Mouse (Mus musculus) v-Abl transformed pro-B cells (cell line): ENCODE measurements around the gene Trim40.

Experiments used
- in situ Hi-C, 2 experiments: fragments of 400-800 bp; cut with MboI; formaldehyde crosslinking; loops; one replicate each; pipeline ENCODE4 v1.15.1; 2025; ENCODE audit not compliant: unreplicated experiment in 2 of 2

Trim40 gene

DNA sequence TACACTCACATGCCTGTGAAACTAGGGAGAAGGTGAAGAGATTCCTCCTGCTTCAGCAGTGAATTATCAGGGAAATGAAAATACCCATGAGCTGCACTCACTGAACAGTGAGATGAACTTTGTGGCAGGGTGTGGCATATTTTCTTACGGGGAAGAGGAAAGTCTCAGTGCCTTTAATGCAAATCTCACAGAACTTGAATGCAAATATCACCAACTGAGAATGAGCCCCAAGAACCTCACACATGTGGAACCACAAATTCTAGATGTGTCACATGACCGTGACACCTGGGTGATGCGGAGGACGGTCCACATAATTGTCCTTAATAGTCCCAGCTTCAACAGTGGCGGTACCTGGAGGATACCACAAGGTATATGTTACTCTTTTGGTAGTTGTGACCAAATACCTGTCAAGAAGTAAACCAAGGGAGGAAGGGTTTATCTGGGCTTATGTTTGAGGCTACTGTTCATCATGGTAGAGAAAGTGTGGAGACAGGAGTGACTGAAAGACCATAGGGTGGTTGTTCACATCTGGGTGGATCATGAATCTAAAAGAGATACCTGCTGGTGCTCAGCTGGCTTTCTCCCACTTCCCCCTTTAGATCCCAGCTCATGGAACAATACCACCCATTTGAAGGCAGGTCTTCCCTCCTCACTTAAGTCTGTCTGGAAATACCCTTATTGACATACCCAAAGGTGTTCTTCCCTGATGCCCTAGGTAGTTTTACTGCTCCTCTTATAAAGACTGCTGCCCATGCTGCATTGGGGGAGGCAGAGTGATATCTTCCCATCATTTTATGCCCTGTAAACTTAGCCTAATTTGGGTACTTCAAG, at the start of gene Trim40:
Gene Trim40, minus strand, starts transcription at position 51 of the 831 bp plus-strand sequence.
- in situ Hi-C loops, result loop anchor here (5.0 kb wide), 1 partner anchor 312 kb away; the partner anchor contains the start of gene Olfr94 (in 2 of the 2)

- in situ Hi-C loops, result no loop called here
Measured at GRCm38 (mm10) chr17:36938056-36938455, 48.1 kb upstream of the Trim40 start.

- in situ Hi-C loops, result no loop called here
Measured at GRCm38 (mm10) chr17:36931806-36932205, 41.9 kb upstream of the Trim40 start.

GRCm38 (mm10) chr17:36931130-36931529, 41.2 kb upstream of the Trim40 start:
- in situ Hi-C loops, result no loop called here

DNA sequence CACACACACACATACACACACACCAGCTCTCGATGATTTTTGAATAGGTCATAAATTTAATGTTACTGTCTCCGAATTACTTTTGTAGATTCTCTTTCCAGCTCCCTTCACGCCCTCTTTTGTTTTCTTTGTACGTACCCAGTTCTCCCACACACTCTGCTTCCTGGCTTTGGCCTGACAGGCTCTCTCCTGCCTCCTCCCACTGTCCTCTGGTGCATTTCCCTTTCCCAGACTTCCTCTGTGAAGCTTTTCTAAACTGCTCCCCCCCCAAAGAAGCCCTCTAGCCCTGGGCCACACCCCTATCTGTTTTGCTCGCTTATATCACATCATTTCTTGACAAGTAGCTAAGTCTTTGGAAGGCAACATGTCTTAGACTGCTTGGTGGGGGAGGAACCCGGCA, 40.3 kb upstream of the Trim40 start:
- in situ Hi-C loops, result no loop called here

GRCm38 (mm10) chr17:36929236-36929932, 39.5 kb upstream of the Trim40 start:
- in situ Hi-C loops, result no loop called here

GRCm38 (mm10) chr17:36927496-36928120, 37.7 kb upstream of the Trim40 start:
- in situ Hi-C loops, result no loop called here

- in situ Hi-C loops, result loop anchor here in 1 of 2 experiments (25.0 kb wide), 1 partner anchor 561 kb away; the partner anchor contains the start of gene H2-M10.3
Measured at GRCm38 (mm10) chr17:36923491-36923890, 33.6 kb upstream of the Trim40 start.

DNA sequence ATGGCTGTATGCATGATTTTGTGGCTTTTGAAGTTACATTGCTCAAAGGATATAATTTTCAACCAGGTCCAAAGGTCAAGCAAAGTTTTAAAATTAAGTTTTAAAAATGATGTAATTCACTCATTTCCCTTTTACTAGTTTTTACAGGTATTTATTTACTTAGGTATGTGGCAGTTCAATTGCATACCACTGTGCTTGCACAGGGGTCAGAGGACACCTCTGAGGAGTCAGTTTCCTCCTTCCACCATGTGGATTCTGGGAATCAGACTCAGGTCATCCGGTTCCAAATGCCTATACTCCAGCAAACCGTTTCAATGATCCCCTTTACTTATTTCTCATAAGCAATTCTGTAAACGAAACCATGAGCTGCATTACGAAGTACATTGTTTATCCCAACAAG, 32.8 kb upstream of the Trim40 start:
- in situ Hi-C loops, result loop anchor here in 1 of 2 experiments (25.0 kb wide), 1 partner anchor 560 kb away; the partner anchor contains the start of gene H2-M10.3

GRCm38 (mm10) chr17:36920239-36920638, 30.3 kb upstream of the Trim40 start:
- in situ Hi-C loops, result loop anchor here in 1 of 2 experiments (25.0 kb wide), 1 partner anchor 558 kb away; the partner anchor contains the start of gene H2-M10.3

DNA sequence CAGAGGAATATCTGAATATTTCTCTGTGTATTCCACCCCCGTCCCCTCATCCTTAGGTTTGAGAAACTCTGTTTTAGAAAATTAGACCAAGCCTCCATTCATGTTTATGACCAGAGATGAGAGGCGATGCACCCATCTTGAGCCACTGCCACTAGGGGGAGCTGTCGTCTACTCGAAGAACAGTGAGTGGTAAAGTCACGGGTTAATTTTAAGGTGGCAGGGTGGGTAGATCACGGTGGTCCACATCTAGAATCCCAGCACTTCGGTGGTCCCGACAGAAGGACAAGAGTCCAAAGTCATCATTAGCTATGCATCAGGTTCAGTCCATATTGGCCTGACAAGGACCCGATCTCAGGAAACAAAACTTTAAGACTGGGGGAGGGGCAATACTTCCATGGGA, 25.2 kb upstream of the Trim40 start:
- in situ Hi-C loops, result loop anchor here (5.0 to 25.0 kb wide), 3 partner anchors 77 to 553 kb away; partner anchors contain the start of gene H2-M10.3 (in 1 of the 2)

- in situ Hi-C loops, result loop anchor here (5.0 to 25.0 kb wide), 2 partner anchors 552 to 557 kb away; partner anchors contain the start of gene H2-M10.3 (in 1 of the 2)
Measured at GRCm38 (mm10) chr17:36914108-36914507, 24.2 kb upstream of the Trim40 start.

DNA sequence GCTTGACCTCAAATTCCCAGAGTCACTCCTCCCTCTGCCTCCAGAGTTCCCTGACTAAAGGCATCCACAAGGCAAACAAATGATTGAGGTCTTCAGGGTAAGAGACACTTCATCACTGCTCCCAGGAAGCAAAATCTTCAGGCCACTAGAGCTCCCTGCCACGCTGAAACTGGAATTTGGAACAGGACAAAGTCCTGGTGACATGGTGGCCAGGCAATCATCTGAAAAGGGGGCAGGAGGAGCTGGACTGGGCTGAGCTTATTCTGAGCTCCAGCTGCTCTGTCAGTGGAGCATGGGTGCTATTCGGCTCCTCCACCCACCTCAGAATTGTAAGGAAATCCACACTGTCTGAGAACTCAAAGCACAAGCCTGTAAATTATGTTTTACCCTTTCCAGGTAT, 22.1 kb upstream of the Trim40 start:
- in situ Hi-C loops, result loop anchor here (5.0 to 25.0 kb wide), 2 partner anchors 550 to 555 kb away; partner anchors contain the start of gene H2-M10.3 (in 1 of the 2)

- in situ Hi-C loops, result loop anchor here (5.0 to 25.0 kb wide), 2 partner anchors 548 to 553 kb away; partner anchors contain the start of gene H2-M10.3 (in 1 of the 2)
Measured at GRCm38 (mm10) chr17:36909802-36910201, 19.9 kb upstream of the Trim40 start.

- in situ Hi-C loops, result loop anchor here in 1 of 2 experiments (25.0 kb wide), 1 partner anchor 546 kb away; the partner anchor contains the start of gene H2-M10.3
Measured at GRCm38 (mm10) chr17:36908235-36908634, 18.3 kb upstream of the Trim40 start.

- in situ Hi-C loops, result loop anchor here in 1 of 2 experiments (25.0 kb wide), 1 partner anchor 541 kb away; the partner anchor contains the start of gene H2-M10.3
Measured at GRCm38 (mm10) chr17:36903651-36904050, 13.7 kb upstream of the Trim40 start.

GRCm38 (mm10) chr17:36900691-36901090, 10.8 kb upstream of the Trim40 start:
- in situ Hi-C loops, result loop anchor here in 1 of 2 experiments (25.0 kb wide), 1 partner anchor 538 kb away; the partner anchor contains the start of gene H2-M10.3

DNA sequence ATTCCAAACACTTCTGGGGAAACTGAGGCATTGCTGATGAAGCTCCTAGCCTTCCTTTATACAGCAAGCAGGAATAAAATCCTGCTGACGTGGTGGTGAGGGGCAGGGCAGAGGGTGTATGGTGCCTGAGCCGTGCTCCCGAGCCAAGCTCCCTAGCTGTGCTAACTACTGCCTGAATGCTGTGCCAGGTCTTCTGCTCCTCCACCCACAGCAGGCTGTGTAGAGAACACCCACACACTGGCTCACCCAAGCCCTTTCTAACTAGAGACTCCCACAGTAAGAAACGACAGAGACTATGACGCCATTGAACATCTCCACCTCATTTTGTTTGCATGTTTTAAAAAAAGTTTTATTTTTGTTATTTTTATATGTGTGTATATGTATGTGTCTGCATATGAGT, 10.1 kb upstream of the Trim40 start:
- in situ Hi-C loops, result loop anchor here in 1 of 2 experiments (25.0 kb wide), 1 partner anchor 538 kb away; the partner anchor contains the start of gene H2-M10.3

DNA sequence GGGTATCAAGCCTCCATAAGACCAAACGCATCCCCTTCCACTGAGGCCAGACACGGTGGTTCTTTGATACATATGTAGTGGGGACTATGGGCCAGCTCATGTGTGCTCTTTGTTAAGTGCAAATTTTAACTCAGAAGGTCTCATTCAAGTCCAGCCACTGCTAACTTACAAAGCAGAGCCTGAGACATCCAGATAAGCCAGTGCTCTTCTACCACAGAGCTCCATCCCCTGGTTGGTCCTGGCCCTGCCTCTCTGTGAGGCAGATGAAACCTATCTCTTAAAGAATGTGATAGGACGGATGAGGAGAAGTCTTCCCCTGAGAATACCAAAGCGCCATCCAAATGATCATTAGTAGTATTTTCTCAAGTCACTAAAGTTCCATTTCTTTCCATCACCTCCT, 9.5 kb upstream of the Trim40 start:
- in situ Hi-C loops, result no loop called here
